Mouse (Mus musculus) limb, embryonic 15.5 days (tissue): ENCODE measurements around the gene Cln6. TPM values are rescaled to one million over a fixed set of nuclear protein-coding genes. Genes with fewer than 3 reads are reported as not detected.
"Not testable (repeated sequence)": the region's sequence is repeated elsewhere in the genome, so short reads cannot be mapped to it uniquely, and the experiment has no call there.

Experiments used
- ATAC-seq: fragments of 200-750 bp; cut with Nextera tagmentation; 2 replicates; pipeline ENCODE4 v1.8.0; 2017; ENCODE audit warnings: low read depth, moderate TSS enrichment; ENCODE audit not compliant: insufficient number of reproducible peaks, low FRiP score, low TSS enrichment
- H3K27ac ChIP-seq: fragments of 300-500 bp; sonication (generic); 2 replicates; pipeline ENCODE4 v1.5.1; 2015; ENCODE audit warnings: moderate library complexity, mild to moderate bottlenecking, inconsistent platforms
- H3K27me3 ChIP-seq: fragments of 300-500 bp; sonication (generic); 2 replicates; pipeline ENCODE4 v1.6.1; 2015; ENCODE audit warnings: inconsistent platforms
- H3K36me3 ChIP-seq: fragments of 300-500 bp; sonication (generic); 2 replicates; pipeline ENCODE4 v1.6.1; 2015; ENCODE audit warnings: inconsistent platforms
- H3K4me1 ChIP-seq: fragments of 300-500 bp; sonication (generic); 2 replicates; pipeline ENCODE4 v1.6.1; 2015; ENCODE audit warnings: inconsistent platforms
- H3K4me2 ChIP-seq: fragments of 300-500 bp; sonication (generic); 2 replicates; pipeline ENCODE4 v1.6.1; 2015; ENCODE audit warnings: mild to moderate bottlenecking, inconsistent platforms
- H3K4me3 ChIP-seq: fragments of 300-500 bp; sonication (generic); 2 replicates; pipeline ENCODE4 v1.5.1; 2015; ENCODE audit warnings: mild to moderate bottlenecking, inconsistent platforms
- H3K9ac ChIP-seq: fragments of 300-500 bp; sonication (generic); 2 replicates; pipeline ENCODE4 v1.6.1; 2015; ENCODE audit warnings: inconsistent platforms
- H3K9me3 ChIP-seq: fragments of 300-500 bp; sonication (generic); 2 replicates; pipeline ENCODE4 v1.6.1; 2016; ENCODE audit warnings: inconsistent platforms
- WGBS: fragments of 180-500 bp; shearing (Covaris S2); methylation state at CpG from one replicate; pipeline ENCODE4 v1.1.7; 2015; 5-methylcytosine and 5-hydroxymethylcytosine counted together
- polyA plus RNA-seq: library from polyadenylated mRNA; unstranded; fragments of >200 nt; fragmentation: Nextera tagmentation; extraction: Ambion mirVana; gene quantifications from 2 replicates; pipeline ENCODE4 v1.2.1, GENCODE M21; 2015

Gene Cln6
- 24.6 and 24.8 TPM in 2 replicates for polyA plus RNA-seq

DNA sequence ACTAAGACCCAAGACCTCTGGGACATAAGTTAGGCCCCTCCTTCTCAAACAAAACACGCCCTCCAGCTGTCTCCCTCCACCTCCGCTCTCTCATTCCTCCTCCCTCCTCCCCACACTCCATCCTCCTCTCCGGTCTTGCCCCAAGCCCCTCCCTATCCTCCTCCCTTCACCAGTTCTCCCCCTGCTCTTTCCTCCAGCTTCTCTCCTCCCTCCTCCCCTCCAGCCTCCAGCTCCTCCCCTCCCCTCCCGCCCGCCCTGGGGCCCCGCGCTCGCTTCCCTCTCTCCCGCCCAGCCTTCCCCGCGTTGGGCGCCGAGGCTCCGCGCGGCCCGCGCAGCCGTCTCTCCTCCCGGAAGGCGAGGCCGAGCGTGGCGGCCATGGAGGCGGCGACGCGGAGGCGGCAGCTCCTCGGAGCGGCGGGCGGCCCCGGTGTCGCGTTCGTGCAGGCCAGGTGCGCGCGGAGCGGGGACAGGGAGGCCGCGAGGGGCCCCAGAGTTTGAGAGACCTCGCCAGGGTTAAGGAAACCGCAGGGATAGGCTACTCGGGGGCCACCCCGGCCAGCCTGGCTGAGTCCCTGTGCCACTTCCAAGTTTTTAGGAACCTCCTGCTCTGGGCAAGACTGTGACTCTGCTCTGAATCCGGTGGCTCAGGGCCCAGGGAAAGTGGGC, at the start of gene Cln6:
Cln6 (plus strand) TSS at position 280 of the 666 bp plus-strand sequence.
- H3K9me3 ChIP-seq, result no peaks in the 10 kb centered on the region
- H3K9ac ChIP-seq, result peak within 1 kb of the TSS; percentile 64
- 0 out of 2 replicates have a peak, but pooled peaks cover 3% of the 10 kb centered on the region for H3K36me3 ChIP-seq
- under 1% methylated on average over 39 of the region's 48 CpGs for WGBS
- no peaks in the 10 kb centered on the region for H3K27me3 ChIP-seq
- H3K4me1 ChIP-seq, result peaks cover 20% of the 10 kb centered on the region
- peak within 1 kb of the TSS; percentile 56 for H3K4me3 ChIP-seq
- peak within 1 kb of the TSS; percentile 78 for H3K4me2 ChIP-seq
- peak; percentile 91 for ATAC-seq
- H3K27ac ChIP-seq, result peak within 1 kb of the TSS; percentile 92

DNA sequence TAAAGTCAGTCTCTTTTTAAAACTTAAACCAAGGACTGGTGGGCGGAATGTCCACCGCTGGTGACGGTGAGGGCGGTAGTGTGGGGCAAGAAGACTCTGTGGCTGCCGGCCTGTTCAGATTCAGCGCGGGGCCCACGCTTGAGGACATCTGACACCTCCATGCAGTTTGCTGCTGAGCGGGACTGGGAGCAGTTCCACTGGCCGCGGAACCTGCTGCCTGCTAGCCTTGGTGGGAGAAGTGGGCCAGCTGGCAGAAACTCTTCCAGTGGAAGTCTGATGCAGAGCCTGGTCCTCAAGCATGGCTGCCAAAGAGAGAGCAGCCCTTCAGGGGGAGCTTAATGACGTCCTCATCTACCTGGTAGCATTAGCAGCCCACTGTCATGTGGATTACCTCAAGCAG, 48.7 kb upstream of the Cln6 start:
- H3K4me1 ChIP-seq, result no peaks in the 10 kb centered on the region
- H3K4me3 ChIP-seq, result no peak overlapping the region
- H3K9ac ChIP-seq, result no peak overlapping the region
- H3K9me3 ChIP-seq, result no peaks in the 10 kb centered on the region
- ATAC-seq, result no peak
- no peak overlapping the region for H3K4me2 ChIP-seq
- peaks cover 11% of the 10 kb centered on the region for H3K36me3 ChIP-seq
- WGBS, result 81% methylated on average over 12 of the region's 12 CpGs
- H3K27ac ChIP-seq, result no peak overlapping the region
- H3K27me3 ChIP-seq, result no peaks in the 10 kb centered on the region

GRCm38 (mm10) chr9:62799218-62799617, 39.4 kb upstream of the Cln6 start:
- peaks cover 42% of the 10 kb centered on the region for H3K36me3 ChIP-seq
- H3K4me1 ChIP-seq, H3K4me2 ChIP-seq, H3K27me3 ChIP-seq, H3K9me3 ChIP-seq, ATAC-seq, H3K9ac ChIP-seq, H3K27ac ChIP-seq, H3K4me3 ChIP-seq: not testable (repeated sequence)
- WGBS, result 84% methylated on average over 2 of the region's 2 CpGs

- peak overlapping the region; percentile 100 for H3K4me3 ChIP-seq
- peak overlapping the region; percentile 94 for H3K9ac ChIP-seq
- WGBS, result 16% methylated on average over 8 of the region's 8 CpGs
- no peak for ATAC-seq
- peak overlapping the region; percentile 86 for H3K4me2 ChIP-seq
- H3K27ac ChIP-seq, result no peak overlapping the region
- peaks cover 19% of the 10 kb centered on the region for H3K4me1 ChIP-seq
- no peaks in the 10 kb centered on the region for H3K36me3 ChIP-seq
- H3K9me3 ChIP-seq, result no peaks in the 10 kb centered on the region
- no peaks in the 10 kb centered on the region for H3K27me3 ChIP-seq
These were observed 28.5 kb upstream of the Cln6 start for GRCm38 (mm10) chr9:62810095-62810494.

- peak overlapping the region; percentile 94 for H3K9ac ChIP-seq
- under 1% methylated on average over 58 of the region's 58 CpGs for WGBS
- no peaks in the 10 kb centered on the region for H3K27me3 ChIP-seq
- peaks cover 19% of the 10 kb centered on the region for H3K4me1 ChIP-seq
- peak overlapping the region; percentile 98 for H3K27ac ChIP-seq
- H3K4me2 ChIP-seq, result peak overlapping the region; percentile 86
- H3K36me3 ChIP-seq, result no peaks in the 10 kb centered on the region
- ATAC-seq, result no peak; the same call in 1 of the 2 replicates
- H3K4me3 ChIP-seq, result peak overlapping the region; percentile 100
- no peaks in the 10 kb centered on the region for H3K9me3 ChIP-seq
These were observed 27.8 kb upstream of the Cln6 start for GRCm38 (mm10) chr9:62810543-62811515.

DNA sequence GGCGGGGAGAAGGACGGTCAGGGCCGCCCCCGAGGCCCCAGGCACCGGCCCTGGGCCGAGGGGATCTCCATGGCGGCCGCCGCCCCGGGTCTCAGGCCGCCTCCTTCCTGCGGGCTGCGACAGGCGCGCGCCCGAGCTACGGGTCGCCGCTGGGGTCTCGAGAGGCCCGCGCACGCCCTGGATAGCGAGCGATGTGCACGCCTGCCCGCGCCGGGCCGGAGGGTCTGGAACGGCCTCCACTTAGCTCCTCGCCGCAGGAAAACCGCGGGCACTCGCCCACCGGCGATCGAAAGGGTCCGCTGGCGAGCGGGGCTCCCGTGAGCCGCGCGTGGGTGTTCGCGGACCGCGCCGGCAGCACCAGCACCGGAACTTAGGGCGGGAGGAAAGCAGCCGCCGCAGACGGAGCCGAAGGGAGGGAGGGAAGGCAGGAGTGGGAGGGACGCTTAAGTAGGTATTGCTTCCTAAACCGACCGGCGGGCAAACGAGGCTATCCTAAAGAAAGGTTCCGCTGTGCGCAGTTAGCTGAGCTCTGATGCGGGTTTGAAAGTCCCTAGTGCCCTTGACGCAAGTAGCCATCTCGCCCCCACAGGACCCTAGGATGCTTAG, 27.0 kb upstream of the Cln6 start, which contains the start of gene Fem1b:
Fem1b (minus strand) TSS at position 419 of the 606 bp plus-strand sequence.
- Histone ChIP-seq H3K4me3 (peak within 1 kb of the TSS; percentile 100), H3K36me3 (no peaks in the 10 kb centered on the region), H3K4me2 (peak within 1 kb of the TSS; percentile 86), H3K4me1 (peaks cover 19% of the 10 kb centered on the region), H3K9ac (peak within 1 kb of the TSS; percentile 94), H3K27ac (peak within 1 kb of the TSS; percentile 98), H3K27me3 (no peaks in the 10 kb centered on the region), H3K9me3 (no peaks in the 10 kb centered on the region)
- ATAC-seq, result peak; percentile 89
- whole genome bisulfite sequencing, result under 1% methylated on average over 66 of the region's 68 CpGs

DNA sequence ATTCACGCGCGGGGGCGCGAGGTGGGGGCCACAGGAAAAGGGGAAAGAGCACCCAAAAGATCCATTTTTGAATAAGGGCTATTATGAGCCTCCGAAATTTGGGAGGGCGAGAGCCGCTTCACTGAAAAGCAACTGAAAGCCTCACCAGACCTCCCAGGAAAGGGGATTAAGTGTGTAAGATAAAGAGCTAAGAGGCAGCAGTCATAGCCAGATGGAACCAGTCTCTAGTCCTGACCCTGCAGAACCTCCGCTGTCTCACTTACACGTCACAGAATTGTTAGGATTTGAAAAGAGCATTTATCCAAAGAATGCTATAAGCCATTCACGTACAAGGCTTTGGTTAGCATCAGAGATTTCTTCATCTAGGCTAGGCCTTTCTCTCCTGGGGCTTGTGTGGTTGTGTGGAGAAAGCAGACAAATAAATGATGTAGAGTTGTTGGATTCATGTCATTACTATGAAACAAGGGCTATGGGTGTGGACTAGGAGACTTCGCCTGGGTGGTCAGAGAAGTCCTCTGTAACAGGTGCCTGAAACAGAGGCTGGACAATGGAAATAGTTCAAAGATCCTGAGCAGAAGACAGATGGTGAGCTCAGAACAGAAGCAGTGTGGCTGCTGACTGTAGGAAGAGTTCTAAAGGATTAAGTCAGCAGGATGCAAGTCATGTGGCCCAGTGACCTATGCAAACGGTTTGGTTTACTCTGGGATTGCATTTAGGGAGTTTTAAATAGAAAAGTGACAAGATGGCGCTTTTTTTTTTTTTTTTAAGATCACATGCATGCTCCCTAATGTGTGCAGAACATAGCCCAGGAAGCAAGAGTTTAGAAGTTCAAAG, 26.2 kb upstream of the Cln6 start:
- no peaks in the 10 kb centered on the region for H3K9me3 ChIP-seq
- ATAC-seq, result no peak
- H3K4me3 ChIP-seq, result peak overlapping the region; percentile 100
- H3K36me3 ChIP-seq, result no peaks in the 10 kb centered on the region
- WGBS, result 22% methylated on average over 14 of the region's 14 CpGs
- peaks cover 19% of the 10 kb centered on the region for H3K4me1 ChIP-seq
- peak overlapping the region; percentile 86 for H3K4me2 ChIP-seq
- H3K27me3 ChIP-seq, result no peaks in the 10 kb centered on the region
- peak overlapping the region; percentile 98 for H3K27ac ChIP-seq
- peak overlapping the region; percentile 53 for H3K9ac ChIP-seq

GRCm38 (mm10) chr9:62814751-62815150, 23.8 kb upstream of the Cln6 start:
- Histone ChIP-seq H3K4me2 (no peak overlapping the region), H3K4me1 (peaks cover 9% of the 10 kb centered on the region), H3K36me3 (no peaks in the 10 kb centered on the region), H3K9ac (no peak overlapping the region), H3K4me3 (no peak overlapping the region), H3K27me3 (no peaks in the 10 kb centered on the region), H3K27ac (no peak overlapping the region), H3K9me3 (no peaks in the 10 kb centered on the region)
- 80% methylated on average over 2 of the region's 2 CpGs for WGBS
- ATAC-seq, result no peak

GRCm38 (mm10) chr9:62816323-62817098, 22.1 kb upstream of the Cln6 start:
- no peak overlapping the region for H3K9ac ChIP-seq
- H3K27me3 ChIP-seq, result no peaks in the 10 kb centered on the region
- no peaks in the 10 kb centered on the region for H3K36me3 ChIP-seq
- 68% methylated on average over 9 of the region's 9 CpGs for WGBS
- H3K27ac ChIP-seq, result peak overlapping the region; percentile 67; the same call in 1 of the 2 replicates
- H3K9me3 ChIP-seq, result no peaks in the 10 kb centered on the region
- H3K4me3 ChIP-seq, result no peak overlapping the region
- ATAC-seq, result no peak
- H3K4me1 ChIP-seq, result peaks cover 5% of the 10 kb centered on the region
- no peak overlapping the region for H3K4me2 ChIP-seq

DNA sequence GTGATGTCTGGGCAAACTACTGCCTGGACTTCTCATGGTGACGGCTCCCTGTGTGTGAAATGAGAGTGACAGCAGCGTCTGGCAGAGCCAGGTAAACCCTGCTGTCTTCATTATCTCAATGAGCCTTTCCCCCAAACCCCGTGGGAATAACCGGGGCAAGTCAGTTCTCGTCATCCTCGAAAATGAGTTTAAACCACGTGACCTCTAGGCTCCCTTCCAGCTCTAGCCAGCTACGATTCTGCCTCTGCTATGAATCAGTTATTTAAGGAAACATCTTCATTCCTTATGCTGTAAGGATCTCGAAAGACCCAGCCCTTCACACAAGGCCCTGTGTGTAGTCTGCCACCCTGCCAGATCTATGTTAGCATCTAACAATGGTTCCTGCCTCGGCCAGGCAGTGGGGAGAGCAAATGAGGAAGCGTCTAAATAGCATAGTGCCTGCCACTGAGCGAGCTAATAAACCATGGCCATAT, 21.4 kb upstream of the Cln6 start:
- H3K4me1 ChIP-seq, result peaks cover 4% of the 10 kb centered on the region

More for the DNA sequence above, 21.4 kb upstream of the Cln6 start:
- Histone ChIP-seq H3K27me3 (no peaks in the 10 kb centered on the region), H3K36me3 (no peaks in the 10 kb centered on the region), H3K27ac (peak overlapping the region; percentile 67), H3K4me2 (no peak overlapping the region), H3K4me3 (no peak overlapping the region), H3K9me3 (no peaks in the 10 kb centered on the region), H3K9ac (no peak overlapping the region)
- WGBS, result 50% methylated on average over 12 of the region's 12 CpGs
- no peak for ATAC-seq
